Mouse (Mus musculus) frontal cortex, postnatal 25 days (tissue): Measurements from ENCODE around the gene Olfr539.
"Not testable (repeated sequence)": the region's sequence is repeated elsewhere in the genome, so short reads cannot be mapped to it uniquely, and the experiment has no call there.

Source experiments
- DNase-seq, 2 experiments: peaks; one replicate each; pipeline ENCODE4 v3.0.0; 2022; ENCODE audit warnings: low spot score in 2 of 2

Gene Olfr539

DNA sequence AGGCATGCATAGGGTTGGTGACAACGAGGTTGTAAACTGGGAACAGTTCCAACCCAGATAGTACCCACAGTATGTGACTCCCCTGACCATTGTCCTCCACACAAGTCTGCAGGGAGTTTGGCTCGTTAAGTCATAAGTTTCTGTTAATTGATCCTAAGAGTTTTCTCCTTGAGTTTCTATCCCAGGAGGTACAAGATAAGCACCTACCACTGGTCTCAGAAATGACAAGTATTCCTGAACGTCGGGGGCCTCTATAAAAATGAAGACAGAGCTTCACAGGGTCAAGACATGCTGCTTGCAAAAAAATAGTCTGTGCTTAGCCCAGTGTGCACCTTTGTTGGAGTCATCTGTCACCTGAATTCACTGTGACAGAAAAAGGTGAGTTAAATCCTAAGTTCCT is at the start of gene Olfr539:
Gene Olfr539 (plus strand): TSS at position 301 of the 400 bp plus-strand sequence.
- DNase-seq: no peak

DNA sequence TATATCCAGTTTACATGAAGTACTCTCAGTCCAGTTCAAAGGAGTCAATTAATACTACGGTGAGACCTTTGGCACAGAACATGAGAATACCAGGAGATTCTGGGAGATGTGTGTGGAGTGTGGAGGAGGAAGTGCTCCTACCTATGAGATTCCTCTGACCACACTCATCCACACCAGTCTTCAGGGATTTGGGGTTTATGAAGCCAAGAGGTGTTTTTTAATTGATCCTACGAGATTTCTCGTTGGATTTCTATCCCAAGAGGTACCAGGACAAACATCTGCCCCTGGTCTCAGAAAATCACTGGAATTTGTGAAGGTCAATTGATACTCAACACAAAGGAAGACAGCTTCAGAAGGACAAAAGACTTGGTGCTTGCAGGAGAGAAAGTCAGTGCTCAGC is 31.1 kb upstream of the Olfr539 start, which contains the start of gene Olfr61:
Gene Olfr61 (plus strand): TSS at position 301 of the 400 bp plus-strand sequence.
- DNase-seq: not testable (repeated sequence)

DNA sequence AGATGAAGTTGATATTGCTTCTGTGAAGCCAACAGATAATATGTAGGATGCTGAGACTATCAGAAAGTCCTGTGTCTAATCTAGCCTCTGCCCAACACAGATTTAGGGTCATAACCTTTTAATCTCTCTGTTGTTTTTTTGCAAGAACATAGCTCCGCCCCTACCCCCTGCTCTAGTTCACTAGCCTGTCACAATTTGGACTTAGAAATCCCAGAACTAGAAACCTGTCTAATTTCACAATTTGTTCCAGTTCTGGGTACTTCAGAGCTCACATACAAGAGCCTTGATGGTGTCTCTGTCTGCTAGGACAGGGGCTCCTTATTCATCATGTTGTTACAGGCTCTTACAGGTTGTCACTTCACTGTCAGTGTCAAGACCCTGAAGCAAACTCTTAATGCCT is 29.2 kb upstream of the Olfr539 start:
- DNase-seq: no peak

DNA sequence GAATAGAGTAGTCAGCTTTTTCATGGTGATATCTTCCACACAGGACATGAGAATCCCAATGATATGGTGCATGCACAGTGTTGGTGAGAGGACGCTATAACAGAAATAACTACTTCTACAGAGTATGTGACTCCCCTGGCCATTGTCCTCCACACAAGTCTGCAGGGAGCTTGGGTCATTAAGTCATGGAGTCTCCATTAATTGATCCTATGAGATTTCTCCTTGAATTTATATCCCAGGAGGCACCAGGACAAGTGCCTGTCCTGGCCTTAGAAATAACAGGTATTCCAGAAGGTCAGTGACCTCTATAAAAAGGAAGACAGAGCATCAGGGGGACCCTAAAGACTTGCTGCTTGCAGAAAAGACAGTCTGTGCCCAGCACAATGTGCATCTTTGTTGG is 13.6 kb upstream of the Olfr539 start, which contains the start of gene Olfr53:
Gene Olfr53 (plus strand): TSS at position 301 of the 400 bp plus-strand sequence.
- no peak for DNase-seq

DNA sequence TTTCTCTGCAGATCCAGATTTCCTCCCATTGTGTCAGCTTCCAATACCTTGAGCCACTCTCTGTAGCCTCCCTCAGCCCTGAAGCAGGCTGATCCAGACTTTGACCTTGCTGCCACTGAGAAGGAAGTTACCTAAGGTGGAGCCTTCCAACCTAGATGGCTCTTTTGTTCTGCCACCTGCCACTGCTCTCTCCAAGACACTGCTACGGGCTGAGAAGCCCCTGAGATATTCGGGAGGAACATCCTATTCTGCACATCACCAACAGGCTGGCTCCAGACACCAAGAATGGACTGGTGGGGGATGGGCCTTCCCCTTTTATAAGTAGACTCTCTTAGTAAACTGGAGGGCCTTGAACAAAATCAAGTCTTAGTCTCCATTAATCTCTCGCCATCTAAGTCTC is 11.0 kb downstream of the Olfr539 start:
- not testable (repeated sequence) for DNase-seq

DNA sequence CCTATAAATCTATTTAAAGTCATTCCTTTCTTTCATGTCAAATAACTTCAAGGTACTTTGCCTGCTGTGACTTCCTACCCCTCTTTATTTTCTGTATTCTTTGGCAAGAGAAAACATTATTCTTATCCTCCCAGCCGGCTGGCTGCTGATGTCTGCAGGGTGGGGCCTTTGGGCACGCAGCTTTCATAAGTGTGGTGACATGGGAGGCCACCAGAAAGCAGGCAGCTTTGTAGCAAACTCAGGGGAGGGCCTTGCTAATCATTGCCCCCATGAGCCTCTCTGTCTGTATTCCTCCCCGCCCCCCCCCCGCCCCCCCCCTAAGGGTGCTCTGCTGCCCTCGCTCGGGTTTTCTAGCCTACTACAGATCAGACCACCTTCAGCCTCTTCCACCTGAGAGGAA is 16.1 kb downstream of the Olfr539 start:
- DNase-seq: no peak

DNA sequence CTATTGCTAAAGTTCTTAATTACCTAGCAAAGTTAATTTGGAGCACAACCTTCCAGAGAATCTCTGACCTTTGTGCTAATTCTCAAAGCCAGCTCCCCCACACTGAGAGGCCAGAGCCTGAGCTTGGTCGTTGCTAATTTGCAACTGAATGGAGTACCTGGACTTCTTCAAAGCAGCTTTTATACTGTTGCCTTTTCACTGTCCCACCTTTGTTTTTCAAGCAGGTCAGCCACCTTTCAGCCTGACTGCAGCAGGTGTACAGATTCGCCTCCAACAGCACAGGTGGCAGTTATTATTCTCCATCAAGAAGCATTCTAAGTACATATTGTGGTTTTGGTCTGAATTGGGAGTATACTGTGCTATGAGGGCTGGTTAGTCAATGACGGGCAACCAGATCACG is 19.9 kb downstream of the Olfr539 start:
- DNase-seq: not testable (repeated sequence)

DNA sequence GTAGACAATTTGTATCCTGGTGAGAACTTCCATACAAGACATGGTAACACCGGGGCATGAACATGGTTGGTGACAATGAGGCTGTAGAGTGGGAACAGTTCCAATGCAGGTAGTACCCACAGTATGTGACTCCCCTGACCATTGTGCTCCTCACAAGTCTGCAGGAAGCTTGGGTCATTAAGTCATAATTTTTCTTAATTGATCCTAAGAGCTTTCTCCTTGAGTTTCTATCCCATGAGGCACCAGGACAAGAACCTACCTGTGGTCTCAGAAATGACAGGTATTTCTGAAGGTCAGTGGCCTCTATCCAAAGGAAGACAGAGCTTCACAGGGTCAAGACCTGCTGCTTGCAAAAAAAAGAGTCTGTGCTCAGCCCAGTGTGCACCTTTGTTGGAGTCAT is 21.9 kb downstream of the Olfr539 start, which contains the start of gene Olfr45:
Gene Olfr45 (plus strand): TSS at position 301 of the 400 bp plus-strand sequence.
- DNase-seq: no peak

DNA sequence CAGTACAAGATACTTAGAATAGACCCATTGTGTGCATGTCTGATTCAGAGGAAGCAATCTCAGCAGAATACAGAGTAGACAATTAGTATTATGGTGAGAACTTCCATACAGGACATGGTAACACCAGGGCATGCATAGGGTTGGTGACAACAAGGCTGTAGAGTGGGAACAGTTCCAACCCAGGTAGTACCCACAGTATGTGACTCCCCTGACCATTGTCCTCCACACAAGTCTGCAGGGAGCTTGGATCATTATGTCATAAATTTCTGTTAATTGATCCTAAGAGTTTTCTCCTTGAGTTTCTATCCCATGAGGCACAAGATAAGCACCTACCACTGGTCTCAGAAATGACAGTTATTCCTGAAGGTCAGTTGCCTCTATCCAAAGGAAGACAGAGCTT is 37.2 kb downstream of the Olfr539 start, which contains the start of gene Olfr541:
Gene Olfr541 (plus strand): TSS at position 301 of the 400 bp plus-strand sequence.
- no peak for DNase-seq

DNA sequence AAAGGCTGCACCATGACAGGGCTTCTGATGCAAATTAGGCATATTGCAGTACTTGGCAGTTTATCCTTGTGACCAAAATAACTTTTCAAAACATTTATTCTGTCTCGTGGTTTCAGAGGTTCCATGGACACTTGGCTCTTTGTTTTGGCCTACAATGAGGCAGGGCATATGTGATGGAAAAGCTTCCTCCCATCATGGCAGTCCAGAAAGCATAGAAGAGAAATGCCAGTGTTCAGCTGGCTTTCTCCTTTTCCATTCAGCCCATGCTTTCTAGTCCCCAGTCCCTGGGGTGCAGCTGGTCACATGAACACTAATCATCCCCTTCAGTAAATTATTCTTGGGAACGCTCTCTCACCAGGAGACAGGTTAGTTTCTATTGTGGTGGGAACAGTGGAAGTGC is 46.6 kb downstream of the Olfr539 start:
- no peak for DNase-seq

DNA sequence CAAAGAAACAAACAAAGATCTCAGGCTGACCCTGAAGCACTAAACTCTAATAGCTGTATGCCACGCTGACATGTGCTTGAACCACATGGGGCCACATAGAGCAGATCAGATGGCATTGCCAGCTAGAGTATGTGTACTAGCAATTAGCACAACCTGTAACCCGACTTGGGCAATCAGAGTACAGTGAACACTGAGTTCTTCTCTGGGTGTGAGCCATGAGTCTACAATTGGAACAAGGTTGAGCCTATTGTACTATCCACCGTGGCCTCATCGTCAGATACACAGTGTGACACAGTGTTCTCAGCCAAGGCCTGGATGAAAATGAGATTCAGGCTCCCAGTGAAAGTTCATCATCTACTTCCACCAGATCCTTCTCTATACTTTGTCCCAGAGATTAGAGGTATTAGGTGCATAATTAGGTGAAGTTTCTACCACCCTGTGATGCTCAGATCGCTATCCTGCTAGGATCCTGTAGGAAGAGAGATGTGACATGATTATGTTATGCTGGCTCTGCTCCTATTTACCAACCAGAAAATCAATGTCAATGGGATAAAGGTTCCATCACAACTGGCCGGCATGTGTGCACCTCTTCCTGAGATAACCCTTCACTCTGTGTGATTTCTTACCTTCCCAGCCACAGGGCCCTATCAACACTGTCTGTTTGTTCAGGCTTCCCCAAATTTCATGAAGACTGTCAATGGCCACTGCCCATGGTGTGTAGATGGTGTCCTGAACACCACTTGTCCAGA is 48.0 kb downstream of the Olfr539 start:
- DNase-seq: no peak

DNA sequence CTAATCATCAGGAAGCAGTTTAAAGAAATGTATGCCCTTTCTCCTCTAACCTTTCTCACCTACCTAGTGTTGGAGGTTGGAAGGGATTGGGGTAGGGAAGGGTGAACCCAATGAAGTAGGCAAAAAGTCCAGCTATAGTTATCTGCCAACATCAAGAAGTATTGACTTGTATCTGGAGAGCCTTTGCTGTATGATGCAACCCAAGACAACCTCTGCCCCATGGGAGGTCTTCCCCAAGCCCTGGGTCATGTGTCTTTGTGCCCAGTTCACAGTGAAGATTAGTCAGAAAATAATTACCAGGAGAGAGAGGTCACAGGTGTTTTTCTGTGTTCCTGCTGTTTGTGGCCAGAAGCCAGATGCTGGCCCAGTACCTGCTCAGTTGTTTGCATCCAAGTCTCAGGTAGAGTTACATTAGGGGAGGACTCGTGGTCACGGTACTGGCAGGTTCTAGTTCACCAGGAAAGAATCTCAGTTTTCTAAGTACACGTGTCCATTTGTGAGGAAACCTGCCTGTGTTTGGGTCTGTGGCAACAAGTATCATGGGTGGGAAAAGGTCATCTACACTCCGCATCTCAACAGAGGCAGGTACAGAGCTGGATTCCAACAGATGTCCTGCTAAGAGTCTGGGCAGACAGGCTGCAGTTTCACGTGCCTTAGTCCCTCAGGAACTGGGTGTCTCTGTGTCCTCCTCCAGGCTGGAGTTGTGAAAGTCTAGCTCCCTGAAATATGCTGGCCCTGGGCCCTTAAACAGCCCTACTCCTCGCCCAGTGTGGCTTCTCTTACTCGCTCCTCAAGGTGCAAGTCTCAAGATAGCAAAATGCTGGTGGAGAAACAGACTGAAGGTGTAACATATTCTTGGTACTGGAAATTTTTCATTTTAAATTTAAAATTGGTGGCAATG is 57.7 kb downstream of the Olfr539 start:
- DNase-seq: no peak

DNA sequence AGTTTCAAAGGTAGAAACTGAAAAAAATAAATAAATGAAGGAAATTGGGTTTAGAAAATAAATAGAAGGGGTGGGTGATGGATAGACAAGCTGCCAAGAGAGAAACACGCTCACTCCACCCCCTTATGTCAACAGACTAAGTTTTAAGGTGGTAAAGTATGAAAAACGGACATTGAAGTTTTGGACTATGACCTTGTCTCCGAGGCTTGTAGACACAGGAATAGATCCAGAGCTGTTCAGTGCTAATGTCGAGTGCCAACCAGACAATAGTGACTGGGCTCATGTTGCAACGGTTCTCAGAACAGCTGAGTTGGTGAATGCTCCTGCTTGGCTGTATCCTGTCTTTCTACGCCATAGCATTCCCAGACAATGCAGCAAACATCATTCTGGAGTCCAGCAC is 61.4 kb downstream of the Olfr539 start:
- no peak for DNase-seq

DNA sequence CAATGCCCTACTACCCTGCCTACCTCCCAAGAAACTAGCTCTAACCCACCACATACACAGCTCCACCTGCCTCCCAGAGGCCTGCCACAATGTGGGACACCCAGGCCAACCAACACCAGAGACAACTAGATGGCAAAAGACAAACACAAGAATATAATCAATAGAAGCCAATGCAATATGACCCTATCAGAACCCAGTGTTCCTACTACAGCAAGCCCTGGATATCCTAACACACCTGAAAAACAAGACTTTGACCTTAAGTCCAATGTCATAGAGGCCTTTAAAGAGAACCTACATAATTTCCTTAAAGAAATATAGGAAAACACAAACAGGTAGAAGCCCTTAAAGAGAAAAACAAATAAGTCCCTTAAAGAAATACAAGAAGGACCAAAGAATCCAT is 65.8 kb downstream of the Olfr539 start:
- no peak for DNase-seq
